Mouse (Mus musculus) testis, postnatal 10 days (tissue): Measurements from ENCODE around the gene Bcl2l1.
A peak's percentile ranks its signal among the peaks of the same experiment; 100 is the strongest.

Source experiments
- DNase-seq: peaks from one replicate; pipeline ENCODE4 v3.0.0; 2021; ENCODE audit warnings: low spot score

Gene Bcl2l1

GRCm38 (mm10) chr2:152772231-152772630 lies 59.3 kb downstream of the Bcl2l1 start:
- no peak for DNase-seq

DNA sequence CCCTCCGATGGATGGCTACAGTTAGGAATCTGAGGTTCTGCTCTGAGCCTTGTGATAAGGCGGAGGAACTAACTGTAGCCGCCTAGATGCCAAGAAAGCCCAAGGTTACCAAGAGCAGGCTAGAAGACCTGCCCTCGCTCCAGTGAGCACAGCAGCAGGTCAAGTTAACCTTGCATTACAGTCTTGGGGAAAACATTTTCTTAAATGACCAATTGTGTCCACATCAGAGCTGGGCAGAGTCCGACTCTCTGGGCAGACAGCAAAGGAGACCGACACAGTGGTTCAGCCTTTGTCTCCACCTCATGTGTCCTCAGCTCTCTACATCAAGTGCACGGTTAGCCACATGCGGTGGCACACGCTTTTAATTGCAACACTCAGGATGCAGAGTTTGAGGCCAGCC lies 60.0 kb downstream of the Bcl2l1 start:
- no peak for DNase-seq

GRCm38 (mm10) chr2:152769677-152770076 lies 61.9 kb downstream of the Bcl2l1 start:
- no peak for DNase-seq

DNA sequence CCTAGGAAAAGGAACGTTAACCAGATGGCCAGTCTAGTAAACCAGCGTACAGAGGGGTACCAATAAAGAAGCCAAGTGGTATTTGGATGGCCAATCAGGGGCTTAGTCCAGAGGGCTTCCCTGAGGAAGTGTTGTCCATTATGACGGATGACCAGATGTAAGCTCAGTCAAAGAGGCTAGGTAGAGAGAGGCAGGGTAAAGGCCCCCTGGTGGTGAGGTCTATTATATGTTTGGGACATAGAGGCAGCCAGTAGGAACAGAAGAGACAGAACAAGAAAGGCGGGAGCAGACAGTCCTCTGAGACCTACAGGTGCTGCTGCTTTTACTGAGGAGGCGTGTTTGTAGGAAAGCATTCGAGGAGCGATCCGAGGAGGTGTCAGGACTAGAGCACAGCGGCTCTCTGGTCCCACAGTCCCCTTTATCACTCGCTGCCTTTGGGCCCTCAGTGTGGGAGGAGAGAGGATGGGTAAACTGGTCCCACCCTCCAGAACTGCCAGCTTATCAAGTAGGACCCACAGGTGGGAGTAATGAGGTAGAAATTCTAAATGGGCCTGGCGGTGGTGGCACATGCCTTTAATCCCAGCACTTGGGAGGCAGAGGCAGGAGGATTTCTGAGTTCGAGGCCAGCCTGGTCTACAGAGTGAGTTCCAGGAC lies 63.8 kb downstream of the Bcl2l1 start:
- DNase-seq = no peak

DNA sequence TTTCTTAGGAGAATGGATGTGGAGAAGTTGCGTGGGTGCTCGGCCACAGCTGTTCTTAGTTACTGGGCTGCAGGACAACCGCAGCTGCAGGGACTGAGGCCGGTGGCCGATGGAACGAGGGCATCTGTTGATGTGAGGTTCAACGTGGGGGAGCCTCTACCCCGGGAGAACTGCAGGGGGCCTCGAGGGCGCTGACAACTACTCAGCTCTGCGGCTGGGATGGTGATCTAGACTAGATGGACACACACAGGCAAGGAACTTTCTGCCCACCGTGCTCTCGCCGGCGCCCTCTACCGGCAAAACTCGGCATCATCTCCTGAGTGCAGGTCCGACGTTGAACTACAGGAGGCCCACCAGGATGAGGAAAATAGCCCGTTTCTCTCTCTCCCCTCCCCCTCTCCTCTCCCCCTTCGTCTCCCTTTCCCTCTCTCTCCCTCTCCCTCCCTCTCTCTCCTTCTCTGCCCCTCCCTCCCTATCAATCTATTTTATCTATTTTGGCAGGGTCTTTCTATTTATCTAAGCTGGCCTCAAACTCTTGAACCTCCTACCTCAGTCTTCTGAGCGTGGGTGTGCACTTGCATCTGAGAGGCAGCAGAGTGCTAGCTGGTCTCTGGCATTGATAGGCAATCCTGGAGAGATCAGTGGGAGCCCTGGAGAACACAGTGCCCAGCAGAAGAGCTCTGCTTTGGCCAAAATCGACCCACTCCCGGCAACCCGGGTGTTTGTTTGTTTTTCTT lies 65.0 kb downstream of the Bcl2l1 start:
- peak; percentile 98 for DNase-seq

- DNase-seq = no peak
Observed at GRCm38 (mm10) chr2:152765045-152765674, 66.4 kb downstream of the Bcl2l1 start.

DNA sequence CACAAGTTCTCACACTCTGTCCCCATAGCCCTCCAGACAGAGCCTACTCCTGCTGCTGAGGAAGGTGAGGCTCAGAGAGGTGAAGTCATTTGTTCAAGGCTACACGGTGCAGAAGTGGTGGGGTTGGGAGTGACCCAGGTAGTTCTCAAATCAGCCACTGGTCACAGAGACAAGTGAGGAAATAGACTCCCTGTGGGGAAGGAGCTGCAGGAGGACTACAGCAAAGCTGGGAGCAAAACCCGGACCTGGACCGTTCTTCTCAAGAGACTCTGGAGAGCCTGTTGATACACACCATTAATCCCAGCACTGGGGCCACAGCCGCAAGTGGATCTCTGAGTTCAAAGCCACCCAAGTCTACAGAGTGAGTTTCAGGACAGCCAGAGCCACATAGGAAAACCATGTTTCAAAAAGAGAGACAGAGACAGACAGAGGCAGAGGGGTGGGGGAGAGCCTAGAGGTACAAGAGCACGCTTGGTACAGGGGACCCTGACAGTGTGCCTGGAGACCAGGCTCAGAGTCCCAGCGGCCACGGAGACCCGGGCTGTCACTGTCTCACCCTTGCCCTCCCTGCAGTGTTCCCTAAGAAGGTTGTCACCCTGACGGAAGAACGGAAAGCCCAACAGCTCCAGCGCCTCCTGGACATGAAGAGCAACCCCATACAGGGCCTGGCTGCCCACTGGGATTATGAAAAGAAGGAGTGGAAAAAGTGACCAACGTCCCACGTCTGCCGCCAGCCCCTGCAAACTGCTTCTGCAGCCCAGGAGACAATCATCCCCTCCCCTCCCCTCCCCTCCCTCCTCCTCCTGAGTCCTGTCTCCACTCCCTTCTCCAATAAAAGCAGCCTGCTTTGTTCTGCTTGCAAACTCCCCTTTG lies 67.1 kb downstream of the Bcl2l1 start:
- no peak for DNase-seq

DNA sequence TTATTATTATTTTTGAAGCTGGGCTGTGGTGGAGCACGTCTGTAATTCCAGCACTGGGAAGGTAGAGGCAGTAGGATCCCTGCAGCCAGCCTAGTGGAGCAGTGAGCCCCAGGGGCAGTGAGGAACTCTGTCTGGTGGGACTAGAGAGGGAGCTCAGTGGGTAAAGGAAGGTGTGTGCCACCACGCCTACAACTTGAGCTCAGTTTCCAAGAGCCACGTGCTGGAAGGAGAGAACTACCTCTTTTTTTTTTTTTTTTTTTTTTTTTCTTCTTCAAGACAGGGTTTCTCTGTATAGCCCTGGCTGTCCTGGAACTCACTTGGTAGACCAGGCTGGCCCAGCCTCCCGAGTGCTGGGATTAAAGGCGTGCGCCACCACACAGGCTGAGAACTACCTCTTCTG lies 68.2 kb downstream of the Bcl2l1 start:
- DNase-seq = no peak

GRCm38 (mm10) chr2:152758351-152758750 lies 73.2 kb downstream of the Bcl2l1 start:
- no peak for DNase-seq

DNA sequence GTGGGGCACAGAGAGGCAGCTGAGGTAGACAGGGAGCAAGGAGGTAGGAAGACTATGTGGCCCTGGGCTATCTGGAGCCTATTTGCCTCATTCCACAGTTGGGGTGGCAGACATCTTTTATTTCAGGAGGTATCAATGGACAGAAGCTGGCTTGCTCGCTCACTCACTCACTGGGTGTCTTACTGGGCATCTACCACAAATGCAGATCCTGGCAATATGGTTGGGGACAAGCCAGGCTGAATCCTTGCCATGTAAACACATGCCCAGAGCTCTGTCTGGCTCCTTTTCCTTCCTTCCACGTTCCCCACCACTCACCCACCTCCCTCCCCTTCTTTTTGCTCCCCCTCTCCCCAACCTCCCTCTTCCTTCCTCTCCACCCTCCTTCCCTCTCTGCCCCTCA lies 74.0 kb downstream of the Bcl2l1 start:
- no peak for DNase-seq

GRCm38 (mm10) chr2:152756474-152757393 lies 74.8 kb downstream of the Bcl2l1 start:
- no peak for DNase-seq

- DNase-seq = no peak
Observed at GRCm38 (mm10) chr2:152753944-152754711, 77.4 kb downstream of the Bcl2l1 start, which contains the start of gene Cox4i2. TSS of gene Cox4i2 (plus strand) at chr2:152754173.

GRCm38 (mm10) chr2:152742435-152742834 lies 89.1 kb downstream of the Bcl2l1 start:
- peak; percentile 91 for DNase-seq

DNA sequence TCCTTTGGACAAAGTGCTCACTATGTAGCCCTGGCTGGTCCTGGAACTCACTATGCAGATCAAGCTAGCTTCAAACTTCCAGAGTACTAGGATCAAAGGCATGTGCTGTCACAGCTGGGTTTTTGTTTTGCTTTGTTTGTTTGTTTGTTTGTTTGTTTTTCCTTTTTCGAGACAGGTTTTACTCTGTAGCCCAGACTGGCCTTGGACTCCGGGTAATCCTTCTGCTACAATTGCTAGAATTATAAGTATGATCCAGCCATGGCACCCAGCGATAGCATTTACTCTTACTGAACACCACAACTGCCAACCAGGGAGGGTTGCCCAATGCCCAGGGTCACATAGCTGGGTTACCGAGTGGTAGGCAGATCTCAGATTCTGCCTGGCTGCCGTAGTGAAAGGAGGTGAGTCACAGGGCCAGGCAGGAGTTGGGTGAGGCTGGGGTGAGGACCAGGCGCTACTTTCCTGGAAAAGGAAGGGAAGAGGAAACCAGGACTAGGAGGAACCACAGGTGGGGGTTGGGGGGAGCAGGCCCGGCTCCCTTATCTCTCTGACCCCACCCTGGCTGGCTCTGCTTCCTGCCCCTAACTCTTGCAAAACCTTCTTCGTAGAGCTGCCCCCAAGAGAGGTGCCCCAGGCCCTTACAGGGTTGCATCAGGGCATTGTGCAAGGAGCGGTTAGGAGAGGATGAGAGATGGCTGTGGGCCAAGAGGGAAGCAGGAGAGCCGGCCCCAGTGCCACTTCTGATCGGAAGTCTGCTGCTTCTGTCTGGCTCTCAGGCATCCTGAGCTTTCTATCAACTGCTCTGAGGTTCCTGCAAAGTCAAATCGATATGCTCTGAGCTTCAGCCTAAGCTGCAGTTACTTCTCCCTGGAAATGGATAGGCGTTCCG lies 90.1 kb downstream of the Bcl2l1 start:
- DNase-seq = peak; percentile 75

GRCm38 (mm10) chr2:152740490-152740889 lies 91.0 kb downstream of the Bcl2l1 start:
- DNase-seq = no peak

DNA sequence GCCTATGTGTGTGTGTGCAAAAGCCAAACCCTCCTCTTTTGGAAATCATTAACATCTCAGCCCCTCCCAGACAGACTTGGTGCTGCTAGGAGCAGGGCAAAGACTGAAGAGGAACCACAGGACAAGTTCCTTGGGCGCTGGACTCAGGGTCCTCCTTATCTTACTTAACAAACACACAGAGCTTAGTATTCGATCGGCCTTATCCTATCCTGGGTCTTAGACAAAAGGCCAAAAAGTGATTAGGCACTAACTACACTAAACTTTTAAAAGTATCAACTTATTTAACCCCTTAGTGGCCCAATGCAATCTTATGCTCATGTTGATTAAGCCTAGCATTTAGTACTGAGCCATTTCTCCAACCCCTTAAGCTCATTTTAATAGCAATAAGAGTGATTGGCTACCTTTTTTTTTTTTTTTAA lies 91.7 kb downstream of the Bcl2l1 start:
- no peak for DNase-seq

GRCm38 (mm10) chr2:152739031-152739841 lies 92.3 kb downstream of the Bcl2l1 start:
- peak; percentile 84 for DNase-seq

DNA sequence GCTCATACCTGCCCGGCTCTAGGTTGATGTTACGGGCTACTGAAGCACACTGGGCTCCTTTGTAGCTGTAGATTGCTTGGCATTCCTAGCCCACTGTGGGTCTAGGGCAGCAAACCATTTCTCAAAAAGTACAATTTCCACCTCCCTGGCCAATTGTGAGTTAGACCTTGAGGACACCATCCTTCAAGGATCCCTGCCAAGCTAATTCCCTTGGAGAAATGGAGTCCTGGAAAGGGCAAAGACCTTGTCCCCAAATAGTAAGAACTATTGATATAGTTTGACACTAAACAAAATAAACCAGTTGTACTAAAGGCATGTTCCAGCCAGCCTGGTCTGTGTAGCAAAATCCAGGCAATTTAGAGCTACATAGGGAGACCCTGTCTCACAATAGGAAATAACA lies 93.2 kb downstream of the Bcl2l1 start:
- DNase-seq = no peak
